Mouse (Mus musculus) heart, postnatal 0 days (tissue): Measurements from ENCODE around the gene Itgav. TPM values are rescaled to one million over a fixed set of nuclear protein-coding genes. Genes with fewer than 3 reads are reported as not detected.

Source experiments
- ATAC-seq: fragments of 200-750 bp; cut with Nextera tagmentation; 2 replicates; pipeline ENCODE4 v1.8.0; 2017; ENCODE audit warnings: low read depth, moderate number of reproducible peaks, moderate library complexity; ENCODE audit not compliant: insufficient read depth
- DNase-seq: peaks from one replicate; pipeline ENCODE4 v3.0.0-alpha.2; 2016; ENCODE audit warnings: low spot score
- H3K27ac ChIP-seq: fragments of 300-500 bp; sonication (generic); 2 replicates; pipeline ENCODE4 v1.5.1; 2014; ENCODE audit warnings: low read depth, mild to moderate bottlenecking
- H3K27me3 ChIP-seq: fragments of 300-500 bp; sonication (generic); 2 replicates; pipeline ENCODE4 v1.6.1; 2014; ENCODE audit warnings: low read length, mixed read lengths; ENCODE audit not compliant: control insufficient read depth, insufficient read depth
- H3K36me3 ChIP-seq: fragments of 300-500 bp; sonication (generic); replicated peaks from 2 replicates; pipeline ENCODE4 v1.6.1; 2014; ENCODE audit warnings: low read length, mixed read lengths; ENCODE audit not compliant: control insufficient read depth, insufficient read depth
- H3K4me1 ChIP-seq: fragments of 300-500 bp; sonication (generic); 2 replicates; pipeline ENCODE4 v1.6.1; 2014; ENCODE audit warnings: antibody characterized with exemption; ENCODE audit not compliant: control insufficient read depth, insufficient read depth
- H3K4me2 ChIP-seq: fragments of 300-500 bp; sonication (generic); 2 replicates; pipeline ENCODE4 v1.6.1; 2014; ENCODE audit warnings: low read depth, mild to moderate bottlenecking, low read length, moderate library complexity
- H3K4me3 ChIP-seq: fragments of 300-500 bp; sonication (generic); 2 replicates; pipeline ENCODE4 v1.5.1; 2014; ENCODE audit warnings: low read depth, low read length
- H3K9ac ChIP-seq: fragments of 300-500 bp; sonication (generic); replicated peaks from 2 replicates; pipeline ENCODE4 v1.6.1; 2014; ENCODE audit warnings: low read depth, low read length, mixed read lengths
- H3K9me3 ChIP-seq: fragments of 300-500 bp; sonication (generic); replicated peaks from 2 replicates; pipeline ENCODE4 v1.6.1; 2016; ENCODE audit warnings: low read length; ENCODE audit not compliant: control insufficient read depth
- CTCF ChIP-seq: IDR thresholded peaks from 2 replicates; pipeline ENCODE4 v1.5.1; 2016; ENCODE audit warnings: antibody characterized with exemption, control low read depth, low read depth
- EP300 ChIP-seq: IDR thresholded peaks from 2 replicates; pipeline ENCODE4 v1.6.1; 2016; ENCODE audit warnings: antibody characterized with exemption, low read depth
- WGBS: fragments of 180-500 bp; shearing (Covaris S2); extraction: QIAGEN DNeasy Blood & Tissue Kit; methylation state at CpG from one replicate; pipeline ENCODE4 v1.1.7; 2014; 5-methylcytosine and 5-hydroxymethylcytosine counted together
- polyA plus RNA-seq: library from polyadenylated mRNA; unstranded; fragments of >200 nt; fragmentation: Nextera tagmentation; extraction: Ambion mirVana; gene quantifications from 2 replicates; pipeline ENCODE4 v1.2.1, GENCODE M21; 2015
- total RNA-seq: library from RNA; depleted of rRNA; stranded (reverse); fragments of >200 nt; gene quantifications from 2 replicates; pipeline ENCODE4 v1.2.3, GENCODE M21; 2014; ENCODE audit warnings: low replicate concordance

The Itgav gene
- total and polyA plus RNA-seq, 2 experiments from 2014 or later = 42.1 to 66.4 TPM

DNA sequence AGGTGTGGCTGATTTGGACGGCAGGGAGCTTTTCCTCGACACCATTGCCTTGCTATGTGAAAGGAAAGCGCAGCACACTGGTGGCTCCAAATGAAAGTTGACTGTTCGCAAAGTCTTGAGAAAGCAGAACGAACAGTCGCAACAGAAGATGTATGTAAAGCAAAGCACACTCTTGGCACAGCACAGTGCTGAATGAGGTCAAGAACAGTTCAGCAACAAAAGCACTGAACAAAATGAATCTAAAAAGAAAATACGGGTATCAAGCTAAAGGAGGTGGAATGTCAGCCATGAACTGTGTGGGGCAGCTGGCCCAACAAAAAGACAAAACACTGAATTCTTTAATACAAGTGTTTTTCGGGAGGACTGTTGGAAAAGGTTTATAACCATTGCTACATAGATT, 42.9 kb upstream of the Itgav start:
- no peaks in the 10 kb centered on the region for H3K36me3 ChIP-seq
- no peak overlapping the region for H3K27ac ChIP-seq
- TF ChIP-seq CTCF (no peak), EP300 (no peak)
- H3K27me3 ChIP-seq = no peaks in the 10 kb centered on the region
- no peak overlapping the region for H3K4me3 ChIP-seq
- no peak overlapping the region for H3K9ac ChIP-seq
- DNase-seq (no peak), ATAC-seq (no peak)
- WGBS = 76% methylated on average over 8 of the region's 8 CpGs
- H3K9me3 ChIP-seq = no peaks in the 10 kb centered on the region
- H3K4me2 ChIP-seq = no peak overlapping the region
- H3K4me1 ChIP-seq = no peaks in the 10 kb centered on the region

DNA sequence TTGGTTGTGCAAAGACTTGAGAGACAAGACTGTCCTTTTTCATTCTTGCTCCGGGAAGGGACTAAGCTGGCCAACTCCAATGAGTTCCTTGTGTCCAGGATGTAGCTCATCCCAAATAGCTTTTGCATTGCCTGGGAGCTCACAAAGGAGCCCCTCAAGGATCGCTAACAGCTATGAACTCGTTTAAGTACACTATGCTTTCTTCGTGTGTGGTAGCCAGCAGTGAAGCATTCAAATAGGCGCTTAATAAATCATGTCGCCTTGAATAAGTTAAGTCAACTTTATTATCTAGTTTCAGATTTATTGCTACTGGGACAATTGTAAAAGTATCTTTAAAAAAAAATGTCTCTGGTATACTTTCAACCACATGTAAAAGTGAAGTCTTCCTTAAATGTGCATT, 42.4 kb upstream of the Itgav start:
- Histone ChIP-seq H3K36me3 (no peaks in the 10 kb centered on the region), H3K9ac (no peak overlapping the region), H3K27me3 (no peaks in the 10 kb centered on the region), H3K4me3 (no peak overlapping the region), H3K9me3 (no peaks in the 10 kb centered on the region), H3K4me1 (no peaks in the 10 kb centered on the region), H3K4me2 (no peak overlapping the region), H3K27ac (no peak overlapping the region)
- WGBS = 81% methylated on average over 6 of the region's 6 CpGs
- no peak for TF ChIP-seq EP300
- no peak for TF ChIP-seq CTCF
- ATAC-seq (no peak), DNase-seq (no peak)

DNA sequence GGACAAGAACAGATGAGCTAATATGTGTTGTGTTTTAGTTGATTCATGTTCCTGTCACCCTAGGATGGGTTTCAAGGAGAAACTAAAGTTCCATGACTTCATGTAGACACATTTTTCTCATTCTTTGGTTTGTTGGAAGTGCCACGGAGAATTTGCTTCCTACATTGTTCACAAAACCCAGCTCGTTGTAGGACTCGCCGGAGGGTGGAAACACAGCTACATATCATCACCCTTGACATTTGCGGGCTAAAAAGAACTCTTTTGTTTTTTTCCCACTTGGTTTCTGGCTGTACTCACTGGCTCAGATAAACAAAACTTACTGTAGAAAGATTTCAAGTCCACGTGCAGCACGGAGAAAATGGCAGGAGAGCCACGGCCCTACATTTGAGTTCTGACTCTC, 41.9 kb upstream of the Itgav start:
- Histone ChIP-seq H3K36me3 (no peaks in the 10 kb centered on the region), H3K4me3 (no peak overlapping the region), H3K4me1 (no peaks in the 10 kb centered on the region), H3K27me3 (no peaks in the 10 kb centered on the region), H3K27ac (no peak overlapping the region), H3K9ac (no peak overlapping the region), H3K9me3 (no peaks in the 10 kb centered on the region), H3K4me2 (no peak overlapping the region)
- no peak for DNase-seq
- no peak for ATAC-seq
- WGBS = 57% methylated on average over 8 of the region's 8 CpGs
- TF ChIP-seq EP300 (no peak), CTCF (no peak)

DNA sequence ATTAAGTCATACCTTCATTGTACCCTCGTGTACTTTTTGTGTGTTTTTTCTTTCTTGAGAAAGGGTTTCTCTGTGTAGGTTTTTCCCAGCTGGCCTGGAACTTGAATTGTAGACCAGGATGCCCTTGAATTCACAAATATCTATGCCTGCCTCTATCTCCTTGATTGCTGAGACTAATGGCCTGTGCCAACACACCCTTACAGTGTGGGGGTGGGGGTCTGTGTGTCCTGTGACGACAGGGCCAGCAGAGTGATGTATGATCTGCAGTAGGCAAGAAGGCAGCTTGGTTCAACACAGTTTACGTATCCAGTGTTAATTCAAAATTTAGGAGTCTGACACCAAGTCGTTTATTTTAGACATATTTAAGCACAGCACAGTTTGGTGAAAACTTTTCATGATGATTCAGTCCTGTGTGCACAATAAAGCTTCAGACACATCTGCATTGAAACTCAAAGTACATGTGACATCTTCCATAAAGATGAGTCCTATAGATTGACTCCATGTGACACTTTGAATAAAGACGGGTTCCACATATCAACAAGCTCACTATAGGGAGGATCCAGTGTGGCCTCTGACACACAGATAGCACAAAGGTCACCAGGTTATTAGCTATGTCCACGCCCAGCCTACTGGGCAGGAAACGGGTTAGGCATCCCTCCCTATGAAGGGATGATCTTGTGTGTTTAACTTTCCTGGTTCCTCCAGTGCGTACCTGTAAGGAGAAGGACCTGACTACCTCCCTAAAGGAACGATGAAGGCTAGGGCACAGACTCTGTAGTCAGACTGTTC, 40.3 kb upstream of the Itgav start:
- H3K4me1 ChIP-seq = no peaks in the 10 kb centered on the region
- no peak overlapping the region for H3K4me3 ChIP-seq
- 75% methylated on average over 9 of the region's 9 CpGs for WGBS
- H3K27me3 ChIP-seq = no peaks in the 10 kb centered on the region
- H3K27ac ChIP-seq = no peak overlapping the region
- TF ChIP-seq CTCF (no peak), EP300 (no peak)
- no peak overlapping the region for H3K9ac ChIP-seq
- no peaks in the 10 kb centered on the region for H3K36me3 ChIP-seq
- ATAC-seq (no peak), DNase-seq (no peak)
- no peak overlapping the region for H3K4me2 ChIP-seq
- peaks cover 6% of the 10 kb centered on the region; the same call in 1 of the 2 replicates for H3K9me3 ChIP-seq

DNA sequence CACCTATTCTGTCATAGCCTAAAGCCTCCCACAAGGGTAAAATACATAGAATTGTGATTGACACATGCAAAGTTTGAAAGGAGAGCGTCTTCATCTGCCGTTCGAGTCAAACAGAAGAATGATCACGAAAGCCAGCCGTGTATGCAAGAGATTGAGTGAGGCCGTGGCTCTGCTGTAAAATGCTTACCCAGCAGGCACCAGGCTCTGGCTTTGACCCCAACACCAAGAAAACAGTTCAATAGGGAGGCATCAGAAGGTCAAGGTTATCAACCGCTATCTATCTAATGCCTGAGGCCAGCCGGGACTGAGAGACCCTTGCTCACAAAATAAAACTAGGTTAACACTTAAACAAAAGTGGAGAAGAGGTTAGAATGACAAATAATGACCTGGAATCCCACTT, 39.5 kb upstream of the Itgav start:
- peaks cover 6% of the 10 kb centered on the region; the same call in 1 of the 2 replicates for H3K9me3 ChIP-seq
- TF ChIP-seq CTCF (no peak), EP300 (no peak)
- DNase-seq (no peak), ATAC-seq (no peak)
- no peak overlapping the region for H3K4me3 ChIP-seq
- 73% methylated on average over 8 of the region's 8 CpGs for WGBS
- H3K4me2 ChIP-seq = no peak overlapping the region
- H3K4me1 ChIP-seq = no peaks in the 10 kb centered on the region
- H3K9ac ChIP-seq = no peak overlapping the region
- no peaks in the 10 kb centered on the region for H3K36me3 ChIP-seq
- no peak overlapping the region for H3K27ac ChIP-seq
- H3K27me3 ChIP-seq = no peaks in the 10 kb centered on the region

DNA sequence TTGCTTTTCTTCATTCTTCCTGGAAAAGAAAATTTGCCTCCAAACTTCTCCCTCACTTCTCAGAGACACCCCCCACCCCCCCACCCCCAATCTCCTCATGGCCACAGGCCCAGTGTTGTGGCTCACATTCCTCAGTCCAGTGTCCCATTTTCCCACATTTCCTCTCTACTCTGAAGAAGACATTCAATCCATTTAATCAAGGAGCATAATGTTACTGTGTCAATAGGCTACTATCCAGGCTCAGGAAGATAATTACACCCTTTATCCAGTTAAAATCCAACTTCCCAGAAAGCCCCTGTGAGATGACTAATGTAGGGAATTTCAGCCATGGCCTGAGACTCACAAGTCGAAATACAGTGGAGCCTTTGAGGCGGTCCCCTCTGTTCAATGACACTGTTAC, 33.8 kb upstream of the Itgav start:
- 0 out of 2 replicates have a peak, but pooled peaks cover under 1% of the 10 kb centered on the region for H3K27me3 ChIP-seq
- no peak overlapping the region for H3K27ac ChIP-seq
- ATAC-seq (no peak; the same call in 1 of the 2 replicates), DNase-seq (no peak)
- no peak overlapping the region for H3K4me3 ChIP-seq
- H3K9ac ChIP-seq = no peak overlapping the region
- WGBS = 55% methylated on average over 2 of the region's 2 CpGs
- H3K9me3 ChIP-seq = peaks cover 6% of the 10 kb centered on the region; the same call in 1 of the 2 replicates
- H3K4me1 ChIP-seq = no peaks in the 10 kb centered on the region
- no peak overlapping the region for H3K4me2 ChIP-seq
- TF ChIP-seq CTCF = no peak
- TF ChIP-seq EP300 = no peak
- no peaks in the 10 kb centered on the region for H3K36me3 ChIP-seq
